Mouse (Mus musculus) liver (tissue): ENCODE measurements at regions not wholly inside any gene's neighbourhood (a gene's known extent, or its start where the extent isn't known, plus 50 kb on each side); places are given as distances from the start of the nearest gene placed in this dataset.

Source experiments
- DNase-seq: peaks from one replicate; pipeline ENCODE4 v3.0.0-alpha.2; 2020; ENCODE audit warnings: mixed read lengths

DNA sequence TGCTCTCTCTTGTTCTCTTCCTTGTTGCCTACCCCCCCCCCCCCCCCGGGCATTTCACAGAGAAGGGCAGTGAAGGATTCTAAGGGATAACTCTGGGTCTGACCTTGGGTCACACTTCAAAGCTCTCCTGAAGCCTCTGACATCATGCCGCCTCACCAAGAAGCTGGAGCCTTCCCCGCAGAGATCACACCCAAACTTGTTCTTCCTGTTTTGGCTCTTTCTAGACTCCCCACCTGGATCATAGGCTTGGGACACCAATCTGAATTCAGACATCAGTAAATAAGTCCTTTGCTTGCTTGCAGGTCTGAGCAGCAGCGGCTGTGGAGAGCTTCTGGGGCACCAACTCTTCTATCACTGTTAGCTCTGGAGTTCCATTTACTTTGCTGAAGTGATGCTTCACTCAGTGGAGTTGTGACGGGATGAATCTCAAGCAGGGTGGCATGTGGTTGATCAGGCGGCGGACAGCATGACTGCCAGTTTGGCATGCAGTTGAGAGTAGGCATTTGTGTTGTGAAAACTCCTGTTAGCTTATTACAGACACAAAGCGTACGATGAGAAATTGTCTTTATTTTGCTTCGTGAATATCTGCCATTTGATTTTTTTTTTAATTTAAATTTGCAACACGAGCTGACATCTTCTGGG is 226.5 kb upstream of the Adgrl2 start:
- DNase-seq: no peak

DNA sequence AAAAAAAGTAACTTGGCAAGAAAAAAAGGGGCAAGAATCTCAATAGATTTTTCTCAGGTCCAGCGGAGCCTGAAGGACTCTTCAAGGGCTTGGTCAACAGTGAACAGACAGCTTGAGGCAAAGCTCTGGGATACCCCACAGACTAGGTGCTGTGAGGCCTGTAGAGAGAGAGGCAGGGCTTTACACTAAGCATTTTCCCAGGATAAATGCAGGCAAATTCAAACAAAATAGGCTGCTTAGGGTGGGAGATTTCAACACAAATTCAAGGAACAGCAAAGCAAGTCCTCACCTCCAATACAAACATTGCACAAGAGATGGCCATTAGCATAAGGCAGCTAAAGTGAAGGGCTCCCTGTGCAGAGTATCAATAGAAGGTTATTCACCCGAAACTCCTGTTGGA is 225.3 kb upstream of the Adgrl2 start:
- no peak for DNase-seq

DNA sequence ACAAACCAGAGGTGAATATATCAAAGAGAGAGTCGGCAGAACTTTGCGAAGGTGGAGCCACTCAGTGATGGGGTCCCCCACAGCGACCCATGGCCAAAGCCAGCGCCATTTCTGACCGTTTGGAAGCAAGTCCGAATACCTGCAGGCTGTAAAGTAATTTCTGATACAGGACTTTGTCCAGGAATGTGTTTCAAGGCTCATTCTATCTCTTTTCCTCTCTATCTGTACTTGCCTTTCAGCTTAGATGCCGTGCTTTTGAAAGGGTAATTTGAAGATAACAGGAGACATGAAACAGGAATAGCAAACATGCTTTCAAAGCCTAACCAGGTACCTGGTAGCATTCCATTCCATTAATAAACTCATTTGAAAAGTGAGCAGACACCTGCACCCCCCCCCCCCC is 221.6 kb upstream of the Adgrl2 start:
- DNase-seq: no peak

DNA sequence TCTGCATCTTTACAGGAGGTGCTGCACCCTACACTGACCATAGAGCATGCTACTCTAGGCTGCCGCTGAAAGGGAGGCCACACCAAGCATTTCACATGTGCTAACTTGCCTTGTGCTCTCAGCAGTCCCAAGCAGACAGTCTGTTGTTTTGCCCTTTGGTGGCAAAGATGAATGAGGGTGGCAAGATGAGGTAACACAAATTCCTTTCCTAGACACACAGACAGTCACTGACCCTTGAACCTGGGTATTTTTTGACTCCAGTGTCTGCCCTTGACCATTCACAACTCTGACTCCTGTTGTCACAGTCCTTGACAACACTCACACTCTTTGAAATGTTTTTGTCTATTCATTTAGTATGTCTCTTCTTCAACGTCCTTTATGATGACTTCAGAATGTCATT is 218.9 kb upstream of the Adgrl2 start:
- no peak for DNase-seq

DNA sequence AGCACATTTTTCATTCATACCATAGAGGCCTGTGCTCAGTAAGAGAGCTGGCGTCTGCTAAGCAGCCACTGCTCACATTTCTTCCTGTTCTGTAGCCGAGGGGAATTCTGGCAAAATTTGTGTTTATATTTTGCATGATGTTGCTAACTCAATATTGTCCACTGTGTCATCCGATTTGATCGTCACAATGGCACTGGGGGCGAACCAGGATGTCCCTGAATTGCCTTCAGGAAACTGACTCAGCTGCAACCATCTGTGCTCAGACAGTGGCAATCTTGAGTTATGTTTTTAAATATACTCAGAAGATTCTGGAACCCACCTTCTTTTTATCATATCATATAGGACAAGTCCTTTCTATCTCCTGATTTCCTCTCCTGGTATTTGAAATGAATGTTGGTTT is 213.1 kb upstream of the Adgrl2 start:
- no peak for DNase-seq

DNA sequence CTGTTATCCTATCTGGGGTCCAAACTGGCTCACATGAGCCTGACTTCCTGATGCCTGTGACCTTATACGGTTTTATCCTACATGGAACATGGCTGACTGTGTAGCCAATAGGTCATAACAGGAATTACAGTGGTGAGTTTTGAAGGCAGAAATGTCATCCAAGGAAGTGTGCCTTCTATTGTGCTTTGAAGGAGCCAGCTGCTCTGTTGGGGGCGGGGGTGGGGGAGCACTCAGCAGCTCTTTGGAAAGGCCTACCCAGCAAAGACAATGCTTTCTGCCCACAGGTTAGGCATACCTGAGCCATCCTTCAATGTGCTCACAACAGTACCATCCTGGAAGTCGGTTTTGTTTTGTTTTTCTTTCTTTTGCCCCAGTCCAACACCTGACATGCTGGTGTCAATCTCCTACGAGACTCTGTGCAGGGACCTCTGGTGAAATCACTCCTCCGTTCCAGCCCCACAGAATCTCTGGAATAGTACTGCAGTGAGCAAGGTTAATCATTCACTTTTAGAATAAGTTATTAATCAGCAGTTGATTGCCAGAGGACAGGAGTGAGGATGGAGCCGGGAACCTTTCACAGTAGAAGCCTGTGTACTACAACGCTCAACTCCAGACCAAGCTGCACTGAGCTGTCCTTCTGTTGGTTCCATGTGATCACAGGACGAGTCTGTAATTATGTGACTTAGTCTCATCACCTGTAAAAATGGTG is 206.3 kb upstream of the Adgrl2 start:
- DNase-seq: no peak

DNA sequence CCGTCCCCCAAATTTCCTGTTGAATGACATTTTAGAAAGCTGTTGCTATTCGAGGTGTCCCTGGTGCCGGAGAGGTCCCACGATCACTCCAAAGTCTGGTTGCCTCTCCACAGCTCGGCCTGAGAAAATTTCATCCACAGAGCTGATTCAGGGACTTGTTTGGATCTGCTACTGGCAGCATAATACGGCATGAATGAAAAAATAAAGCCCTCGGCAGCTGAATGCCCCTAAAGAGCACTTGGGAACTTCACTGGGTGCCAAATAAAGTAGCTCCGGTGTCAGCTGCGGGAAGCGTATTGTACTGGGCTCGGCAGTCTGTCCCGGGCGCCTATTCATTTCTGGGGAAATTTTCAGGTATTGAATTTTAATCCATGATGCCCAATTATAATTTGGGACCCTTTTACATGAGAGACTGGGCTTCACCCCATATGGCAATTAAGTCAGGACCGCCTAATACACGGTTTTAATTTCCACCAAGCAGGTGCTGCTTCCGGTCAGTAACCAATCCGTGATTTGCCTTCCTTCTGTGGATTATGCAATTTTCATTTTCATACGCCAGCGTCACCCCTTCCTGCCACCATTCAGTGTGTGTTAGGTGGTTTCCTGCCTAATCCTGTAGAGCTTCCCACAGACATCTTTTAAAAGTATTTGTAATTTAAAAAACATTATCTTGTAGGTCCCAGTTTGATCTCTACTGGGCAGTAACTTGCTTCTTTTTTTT is 200.7 kb upstream of the Adgrl2 start:
- no peak for DNase-seq

DNA sequence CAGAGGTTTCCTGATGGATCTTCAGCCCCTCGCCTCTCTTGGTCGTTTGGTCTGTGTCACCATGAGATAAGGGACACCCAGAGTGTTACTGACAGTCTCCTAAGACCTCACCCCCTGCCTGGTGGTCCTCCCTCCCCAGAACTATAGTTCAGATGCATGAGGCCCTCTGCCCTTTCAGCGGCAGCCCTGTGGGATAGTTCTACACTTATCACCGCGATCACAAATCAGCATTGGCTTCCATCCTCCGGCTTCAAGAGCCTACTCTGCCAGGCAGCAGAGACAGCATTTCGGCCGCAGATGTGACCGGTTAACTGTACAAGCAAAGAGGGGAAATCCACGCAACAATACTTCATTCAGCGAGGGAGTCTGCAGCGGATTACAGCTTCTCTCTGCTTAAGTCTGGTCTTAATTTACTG is 193.8 kb upstream of the Adgrl2 start:
- peak; percentile 29 for DNase-seq

DNA sequence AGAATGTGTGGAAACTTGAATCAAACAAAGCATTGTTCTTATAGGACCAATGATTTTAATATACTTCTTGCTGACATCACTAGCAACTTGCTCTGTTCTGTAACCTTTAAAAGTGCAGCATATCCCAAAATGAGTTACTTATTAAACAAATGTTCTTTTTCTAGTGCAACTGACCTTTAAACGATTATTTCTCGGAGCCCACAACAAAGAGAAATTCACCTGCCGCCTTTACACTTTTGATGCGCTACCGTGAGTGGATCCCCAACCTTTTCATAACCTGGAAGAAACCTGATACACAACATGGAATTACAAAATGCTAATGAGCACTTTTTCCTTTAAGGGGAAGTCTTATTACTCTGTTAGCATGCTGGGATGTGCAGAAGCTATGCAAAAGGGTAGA is 191.7 kb upstream of the Adgrl2 start:
- DNase-seq: no peak

DNA sequence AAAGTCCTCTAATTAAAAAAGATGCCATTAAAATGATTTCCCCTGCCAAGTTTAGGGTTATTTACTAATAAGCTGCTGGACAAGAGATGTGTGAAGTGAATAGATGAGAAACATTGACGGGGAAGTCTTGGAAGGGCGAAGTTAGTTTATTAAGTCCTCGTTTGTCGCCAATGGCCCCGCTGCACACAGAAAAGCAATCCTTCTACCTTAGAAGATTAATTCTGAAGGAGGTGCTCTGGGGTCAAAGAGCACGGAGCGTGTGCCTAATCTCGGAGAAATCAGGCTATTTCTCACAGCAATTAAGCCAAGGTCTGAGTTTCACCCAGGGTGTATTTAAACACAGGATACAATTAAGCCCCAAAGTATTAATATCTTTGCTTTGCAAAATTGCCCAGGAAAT is 189.8 kb upstream of the Adgrl2 start:
- no peak for DNase-seq

DNA sequence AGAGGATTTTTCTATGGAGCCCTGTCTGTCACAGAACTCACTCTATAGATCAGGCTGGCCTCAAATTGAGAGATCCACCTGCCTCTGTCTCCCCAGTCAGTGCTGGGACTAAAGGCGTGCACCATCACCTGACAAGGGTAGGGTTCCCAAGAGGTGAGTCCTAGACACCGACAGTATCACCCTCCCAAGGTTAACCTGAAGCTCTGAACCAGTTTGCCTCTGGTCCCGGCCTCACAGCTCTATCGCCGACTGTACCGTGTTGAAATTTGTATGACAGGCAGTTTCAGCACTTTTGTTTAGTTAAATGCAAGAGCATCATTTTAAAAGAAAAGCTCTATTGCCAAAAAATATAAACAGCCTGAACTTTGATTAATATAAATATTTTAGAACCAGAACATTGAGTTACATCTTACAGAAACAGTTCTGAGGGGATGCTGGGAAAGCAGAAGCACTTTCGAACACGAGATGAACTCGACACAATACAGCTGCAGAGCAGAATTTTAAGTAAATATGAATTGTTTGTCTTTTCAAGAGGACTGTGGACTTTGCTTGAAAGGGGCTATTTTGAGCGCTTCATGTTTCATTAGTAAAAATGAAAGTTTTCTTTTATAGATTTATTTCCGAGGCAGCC is 189.2 kb upstream of the Adgrl2 start:
- DNase-seq: no peak

DNA sequence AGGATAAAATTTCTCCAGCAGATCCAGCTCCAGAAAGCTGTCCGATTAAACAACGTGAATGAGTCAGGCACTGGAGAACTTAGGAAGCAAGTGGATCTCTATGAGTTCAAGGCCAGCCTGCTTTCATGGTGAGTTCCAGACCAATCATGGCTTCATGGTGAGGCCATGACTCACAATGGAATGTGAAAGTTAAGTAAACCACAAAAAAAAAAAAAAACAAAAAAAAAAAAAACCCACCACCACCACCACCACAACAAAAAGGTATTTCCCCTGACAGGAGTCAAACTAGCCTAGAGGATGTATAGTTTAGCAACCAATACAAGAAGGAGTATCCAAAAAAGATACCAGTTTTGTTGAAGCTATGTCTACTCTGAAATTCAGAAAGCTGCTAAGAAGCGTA is 188.5 kb upstream of the Adgrl2 start:
- DNase-seq: no peak

DNA sequence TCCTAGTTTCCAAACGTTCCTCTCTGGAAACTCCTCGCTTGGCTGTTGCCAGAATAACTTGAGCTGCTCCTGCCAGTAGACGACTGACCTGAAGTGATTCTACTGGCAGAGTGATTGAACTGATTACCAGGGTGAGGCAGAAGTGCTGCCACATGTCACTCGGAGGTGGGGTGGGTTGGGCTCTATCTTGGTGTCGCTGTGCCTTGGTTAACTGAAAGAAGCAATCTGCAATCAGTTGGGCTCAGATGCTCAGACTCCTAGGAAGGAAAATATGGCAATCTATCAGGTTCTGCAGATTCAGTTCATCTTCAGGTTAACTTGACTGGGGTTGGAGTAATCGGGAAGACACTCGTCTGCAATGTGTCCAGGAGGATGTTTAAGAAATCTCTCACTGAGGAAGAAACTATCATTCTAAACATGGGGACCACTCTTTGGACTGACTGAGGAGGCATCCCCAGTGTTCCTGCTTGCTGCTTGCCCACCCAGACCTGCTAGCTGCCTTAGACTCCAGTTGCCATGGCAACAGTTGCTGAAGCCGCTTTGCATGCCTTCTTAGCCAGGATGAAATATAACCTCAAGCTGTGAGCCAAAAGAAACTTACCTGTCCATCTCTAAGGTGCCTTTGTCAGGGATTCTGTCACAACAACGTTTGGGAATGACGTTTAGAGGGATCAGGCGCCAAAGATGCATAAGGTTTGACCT is 184.5 kb upstream of the Adgrl2 start:
- DNase-seq: no peak

DNA sequence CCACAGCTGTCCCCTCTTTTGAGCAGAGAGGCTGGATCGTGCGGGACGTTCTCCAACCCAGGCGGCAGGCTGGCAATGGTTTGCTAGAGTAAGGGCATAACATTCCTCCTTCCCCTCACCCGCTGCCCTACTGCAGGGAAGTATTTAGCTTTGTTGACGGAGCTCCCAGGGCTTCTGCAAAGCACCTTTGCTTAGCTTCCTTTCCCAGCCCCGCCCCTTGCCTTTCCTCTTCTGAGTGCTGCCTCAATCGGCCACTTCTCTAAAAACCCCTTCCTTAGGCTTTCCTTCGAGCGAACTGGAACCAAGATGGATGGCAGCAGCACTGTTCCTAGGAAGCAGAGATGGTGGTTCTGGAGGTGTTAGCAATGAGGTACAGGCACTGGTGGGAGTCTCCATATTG is 183.2 kb upstream of the Adgrl2 start:
- DNase-seq: peak; percentile 10

DNA sequence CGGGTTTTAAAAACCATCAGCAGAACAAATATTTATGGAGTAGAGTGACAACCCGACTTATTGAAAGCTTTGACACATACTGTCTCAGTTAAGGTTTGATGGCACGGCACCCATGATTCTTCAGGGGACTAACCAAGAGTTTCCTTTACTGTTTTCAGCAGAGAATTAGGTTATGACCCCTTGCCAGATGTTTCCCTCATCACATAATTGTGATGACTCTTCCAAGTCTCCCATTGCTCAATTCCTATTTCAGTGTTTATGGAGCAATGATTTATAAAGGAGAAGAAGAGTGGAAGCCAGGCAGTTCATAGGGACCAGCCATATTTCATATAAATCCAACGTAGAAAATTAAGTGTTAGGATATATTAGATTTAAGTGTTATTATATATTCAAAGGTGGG is 181.4 kb upstream of the Adgrl2 start:
- no peak for DNase-seq

DNA sequence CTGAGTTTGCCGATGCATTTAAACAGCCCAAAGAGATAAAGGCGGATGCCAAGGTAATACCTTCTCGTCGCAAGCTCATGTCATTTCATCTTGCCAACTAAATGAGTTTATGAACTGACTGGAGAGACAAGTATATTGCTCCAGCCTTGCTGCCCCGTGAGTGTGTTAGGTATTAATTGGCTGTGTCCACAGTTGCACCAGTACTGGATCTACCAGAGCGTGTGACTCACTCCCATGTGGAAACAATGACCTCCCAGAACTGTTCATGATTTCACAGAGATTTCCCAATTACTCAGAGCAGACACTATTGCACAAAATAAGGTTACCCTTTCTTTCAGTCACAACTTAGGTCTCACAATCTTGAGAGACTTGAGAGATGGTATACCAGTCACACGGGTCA is 179.8 kb upstream of the Adgrl2 start:
- no peak for DNase-seq

DNA sequence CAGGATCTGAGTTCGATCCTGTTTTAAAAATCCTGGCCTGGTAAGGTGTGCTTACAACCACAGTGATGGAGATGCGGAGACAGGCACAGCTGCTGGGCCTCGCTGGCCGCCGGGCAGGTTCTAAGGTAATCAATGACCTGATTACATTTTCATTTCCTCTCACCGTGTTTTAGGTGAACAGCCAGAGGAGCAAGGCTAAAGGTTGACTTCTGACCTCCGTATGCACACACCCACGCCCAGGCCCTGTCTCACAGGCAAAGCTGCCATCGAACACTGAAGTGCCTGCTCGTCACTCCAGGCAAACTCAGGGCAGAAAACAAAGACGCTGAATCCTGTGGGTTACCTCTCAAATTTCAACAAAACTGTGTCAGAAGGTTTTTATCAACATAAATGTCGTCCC is 179.1 kb upstream of the Adgrl2 start:
- peak; percentile 40 for DNase-seq

DNA sequence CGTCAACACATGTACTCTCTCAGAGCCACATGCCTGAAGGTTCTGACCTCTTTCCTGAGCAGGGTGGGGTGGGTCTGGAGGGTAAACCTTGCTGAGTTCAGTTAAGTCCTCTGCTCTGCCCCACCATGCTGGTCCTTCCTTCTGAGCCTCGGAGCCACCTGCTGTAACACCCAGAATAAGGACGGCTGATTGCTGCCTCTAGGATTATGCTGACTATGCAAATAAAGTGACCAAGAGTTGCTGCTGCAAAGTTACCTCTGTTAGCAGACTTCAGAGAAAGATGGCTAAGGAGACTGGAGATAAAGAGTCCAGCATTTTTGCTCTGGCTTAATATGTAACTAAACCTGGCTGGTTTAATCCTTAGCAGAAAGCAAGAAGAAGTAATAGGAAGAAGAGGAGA is 177.6 kb upstream of the Adgrl2 start:
- DNase-seq: no peak

DNA sequence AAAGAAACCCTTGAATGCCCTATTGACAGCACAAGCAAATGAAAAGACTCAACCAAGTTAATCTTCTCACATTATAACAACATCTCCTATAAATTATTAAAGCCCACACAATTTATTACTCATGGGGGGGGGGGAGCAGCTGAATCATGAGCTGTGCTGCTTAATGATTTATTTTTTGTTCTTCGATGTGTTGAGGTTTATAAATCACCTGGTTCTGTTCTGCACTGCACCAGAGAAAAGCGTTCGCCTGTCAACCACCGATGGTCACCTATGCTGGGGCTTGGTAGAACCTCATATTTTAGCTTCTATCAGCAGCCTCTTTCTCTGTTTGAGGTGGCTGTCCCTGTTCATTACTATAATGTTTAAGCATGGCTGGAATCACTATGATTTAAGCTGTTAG is 174.4 kb upstream of the Adgrl2 start:
- DNase-seq: no peak

DNA sequence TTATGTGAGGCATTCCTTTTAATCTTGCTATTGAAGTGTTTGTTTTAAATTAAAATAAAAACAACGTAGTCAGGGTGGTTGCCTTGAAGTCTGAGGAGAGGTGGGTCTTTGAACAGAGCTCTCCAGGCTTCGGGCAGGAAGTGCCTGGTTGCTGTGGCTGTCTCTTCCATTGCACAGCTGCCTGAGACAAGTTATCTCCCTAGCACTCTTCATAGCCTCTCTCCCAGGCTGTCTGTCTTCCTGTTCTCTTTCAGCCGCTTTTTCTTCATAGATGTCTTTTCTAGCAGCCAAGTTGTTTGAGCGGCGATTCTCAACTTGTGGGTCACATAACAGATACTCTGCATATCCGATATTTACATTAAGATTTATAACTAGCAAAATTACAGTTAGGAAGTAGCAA is 173.2 kb upstream of the Adgrl2 start:
- no peak for DNase-seq

DNA sequence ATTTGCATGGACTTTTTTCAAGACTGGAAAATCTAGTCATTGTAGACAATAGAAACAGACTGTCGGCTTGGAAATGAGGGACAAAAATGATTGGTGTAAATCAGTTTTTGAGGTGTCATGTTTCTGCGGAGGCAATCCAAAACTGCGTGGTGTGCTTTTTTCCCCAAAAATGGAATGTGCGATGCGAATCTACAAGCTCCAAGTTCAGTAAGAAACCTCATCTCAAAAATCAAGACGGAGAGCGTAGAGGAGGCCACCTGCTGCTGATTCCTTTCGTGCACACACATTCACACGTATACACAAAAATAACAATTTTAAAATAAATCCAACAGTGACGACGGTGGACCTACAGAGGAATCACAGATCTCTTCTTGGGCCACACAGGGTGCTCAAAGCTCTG is 170.5 kb upstream of the Adgrl2 start:
- no peak for DNase-seq

DNA sequence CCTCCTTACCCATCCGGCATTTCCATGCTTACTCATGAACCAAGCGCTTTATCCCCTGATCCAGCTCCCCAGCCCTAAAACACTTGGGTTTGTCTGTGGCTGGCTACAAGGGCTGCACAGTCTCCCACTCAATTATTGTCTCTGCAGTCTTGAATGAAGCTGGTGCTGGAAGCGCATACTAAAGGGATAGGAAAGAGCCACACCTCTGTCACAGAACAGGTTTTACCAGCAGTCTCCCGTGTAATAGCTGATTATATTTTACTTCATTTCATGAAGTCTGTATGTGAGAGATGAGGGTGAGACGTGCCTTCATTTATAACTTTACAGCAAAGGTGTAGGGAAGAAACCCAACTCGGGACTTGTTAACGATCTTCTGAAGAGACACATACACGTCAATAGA is 167.0 kb upstream of the Adgrl2 start:
- DNase-seq: no peak

DNA sequence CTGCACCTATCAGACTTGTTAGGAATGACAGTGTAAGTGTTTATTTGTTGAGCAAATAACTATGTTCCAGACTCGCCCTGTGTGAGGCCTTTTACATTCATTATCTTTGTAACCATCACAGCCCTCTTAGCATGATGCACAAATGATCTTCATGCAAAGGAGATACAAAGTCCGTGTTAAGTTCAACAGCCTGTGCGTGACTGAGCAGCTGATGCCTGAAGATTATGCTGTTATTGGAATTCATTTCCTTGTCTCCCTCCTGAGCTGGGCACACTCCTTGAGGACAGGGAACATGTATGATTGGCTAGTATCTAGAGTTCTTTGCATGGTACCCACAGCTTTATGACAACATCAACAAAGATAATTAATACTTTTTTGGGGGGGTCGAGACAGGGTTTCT is 162.0 kb upstream of the Adgrl2 start:
- DNase-seq: no peak
